Mouse (Mus musculus) embryonic fibroblast, embryonic 13.5 days (primary cell): Measurements from ENCODE around the gene Cadm3. TPM values are rescaled to one million over a fixed set of nuclear protein-coding genes. Genes with fewer than 3 reads are reported as not detected.

Experiments used
- H3K27ac ChIP-seq: 2 replicates; pipeline ENCODE4 v1.5.1; 2012; ENCODE audit warnings: low read length, control low read depth, inconsistent platforms; ENCODE audit not compliant: insufficient read depth
- H3K4me1 ChIP-seq: 2 replicates; pipeline ENCODE4 v1.6.1; 2011; ENCODE audit warnings: low read length; ENCODE audit not compliant: control insufficient read depth, insufficient read depth
- H3K4me3 ChIP-seq: 2 replicates; pipeline ENCODE4 v1.5.1; 2011; ENCODE audit warnings: mild to moderate bottlenecking, control low read depth, low read length; ENCODE audit not compliant: insufficient read depth
- CTCF ChIP-seq: IDR thresholded peaks from 2 replicates; pipeline ENCODE4 v1.5.1; 2011; ENCODE audit warnings: mild to moderate bottlenecking, control low read depth, low read length, moderate library complexity, borderline replicate concordance; ENCODE audit not compliant: insufficient read depth
- POLR2A ChIP-seq: IDR thresholded peaks from 2 replicates; pipeline ENCODE4 v1.6.1; 2011; ENCODE audit warnings: low read depth, mild to moderate bottlenecking, control low read depth, low read length, moderate library complexity
- polyA plus RNA-seq: library from polyadenylated mRNA; stranded (reverse); fragments of >200 nt; gene quantifications from 2 replicates; pipeline ENCODE4 v1.2.4, GENCODE M21; 2011; ENCODE audit warnings: low read depth; ENCODE audit not compliant: missing spikeins, insufficient read length

Cadm3 gene
- polyA plus RNA-seq, 1 experiment: 2.1 TPM

- no peak overlapping the region for H3K4me3 ChIP-seq
- no peaks in the 10 kb centered on the region for H3K4me1 ChIP-seq
- no peak overlapping the region for H3K27ac ChIP-seq
- TF ChIP-seq CTCF: no peak
- no peak for TF ChIP-seq POLR2A
These were observed 5.8 kb downstream of the Cadm3 start for GRCm38 (mm10) chr1:173361651-173362050.

- no peak overlapping the region for H3K27ac ChIP-seq
- no peak overlapping the region for H3K4me3 ChIP-seq
- TF ChIP-seq CTCF (no peak), POLR2A (no peak)
These were observed 7.8 kb downstream of the Cadm3 start for GRCm38 (mm10) chr1:173359590-173360290.

GRCm38 (mm10) chr1:173357799-173358198, 9.7 kb downstream of the Cadm3 start:
- Histone ChIP-seq H3K4me1 (no peaks in the 10 kb centered on the region), H3K27ac (no peak overlapping the region), H3K4me3 (no peak overlapping the region)
- TF ChIP-seq CTCF: no peak
- no peak for TF ChIP-seq POLR2A

More at GRCm38 (mm10) chr1:173359590-173360290, 7.8 kb downstream of the Cadm3 start:
- H3K4me1 ChIP-seq: no peaks in the 10 kb centered on the region

GRCm38 (mm10) chr1:173356699-173357098, 10.8 kb downstream of the Cadm3 start:
- Histone ChIP-seq H3K4me1 (no peaks in the 10 kb centered on the region), H3K4me3 (no peak overlapping the region), H3K27ac (no peak overlapping the region)
- TF ChIP-seq CTCF: no peak
- no peak for TF ChIP-seq POLR2A

GRCm38 (mm10) chr1:173355107-173355846, 12.2 kb downstream of the Cadm3 start:
- no peak overlapping the region for H3K27ac ChIP-seq
- H3K4me1 ChIP-seq: no peaks in the 10 kb centered on the region
- TF ChIP-seq POLR2A (no peak), CTCF (no peak)
- H3K4me3 ChIP-seq: no peak overlapping the region

- H3K4me3 ChIP-seq: no peak within 1 kb of the TSS
- H3K4me1 ChIP-seq: no peaks in the 10 kb centered on the region
- TF ChIP-seq POLR2A (no peak), CTCF (no peak)
- no peak within 1 kb of the TSS for H3K27ac ChIP-seq
These were observed 17.0 kb downstream of the Cadm3 start, which contains the start of gene Aim2 for GRCm38 (mm10) chr1:173350372-173350957. Gene Aim2, plus strand, starts transcription at chr1:173350879.

GRCm38 (mm10) chr1:173349946-173350345, 17.5 kb downstream of the Cadm3 start:
- TF ChIP-seq CTCF (no peak), POLR2A (no peak)
- H3K27ac ChIP-seq: no peak overlapping the region
- H3K4me3 ChIP-seq: no peak overlapping the region

GRCm38 (mm10) chr1:173349192-173349591, 18.3 kb downstream of the Cadm3 start:
- TF ChIP-seq POLR2A (no peak), CTCF (no peak)
- Histone ChIP-seq H3K4me1 (no peaks in the 10 kb centered on the region), H3K27ac (no peak overlapping the region), H3K4me3 (no peak overlapping the region)

More at GRCm38 (mm10) chr1:173349946-173350345, 17.5 kb downstream of the Cadm3 start:
- H3K4me1 ChIP-seq: no peaks in the 10 kb centered on the region

- Histone ChIP-seq H3K4me1 (no peaks in the 10 kb centered on the region), H3K4me3 (no peak overlapping the region), H3K27ac (no peak overlapping the region)
- TF ChIP-seq CTCF (no peak), POLR2A (no peak)
These were observed 19.0 kb downstream of the Cadm3 start for GRCm38 (mm10) chr1:173348527-173348926.

GRCm38 (mm10) chr1:173345112-173345511, 22.4 kb downstream of the Cadm3 start:
- no peaks in the 10 kb centered on the region for H3K4me1 ChIP-seq
- no peak overlapping the region for H3K27ac ChIP-seq
- TF ChIP-seq POLR2A: no peak
- no peak for TF ChIP-seq CTCF
- H3K4me3 ChIP-seq: no peak overlapping the region
